Mouse (Mus musculus): ENCODE measurements around the gene 9430015G10Rik.

Gene 9430015G10Rik

GRCm38 (mm10) chr4:156109570-156110331 lies at the start of gene 9430015G10Rik:
TSS of gene 9430015G10Rik (plus strand) at chr4:156109982.
- peak; percentile 89 to 98 for DNase-seq (ENCODE audit: low spot score in 2 of 2)

GRCm38 (mm10) chr4:156063861-156064509 lies 45.8 kb upstream of the 9430015G10Rik start:
- no peak for DNase-seq (ENCODE audit: low spot score in 2 of 2)

- DNase-seq (ENCODE audit: low spot score in 2 of 2) = no peak
Measured at GRCm38 (mm10) chr4:156064510-156064897, 45.3 kb upstream of the 9430015G10Rik start.

- no peak for DNase-seq (ENCODE audit: low spot score in 2 of 2)
Measured at GRCm38 (mm10) chr4:156065156-156065894, 44.5 kb upstream of the 9430015G10Rik start.

- no peak for DNase-seq (ENCODE audit: low spot score in 2 of 2)
Measured at GRCm38 (mm10) chr4:156067256-156067949, 42.4 kb upstream of the 9430015G10Rik start.

GRCm38 (mm10) chr4:156069701-156070100 lies 40.1 kb upstream of the 9430015G10Rik start:
- no peak for DNase-seq (ENCODE audit: low spot score in 2 of 2)

GRCm38 (mm10) chr4:156070276-156070675 lies 39.5 kb upstream of the 9430015G10Rik start:
- no peak for DNase-seq (ENCODE audit: low spot score in 2 of 2)

- DNase-seq (ENCODE audit: low spot score in 2 of 2) = no peak
Measured at GRCm38 (mm10) chr4:156070716-156071115, 39.1 kb upstream of the 9430015G10Rik start.

GRCm38 (mm10) chr4:156076911-156077382 lies 32.8 kb upstream of the 9430015G10Rik start:
- no peak for DNase-seq (ENCODE audit: low spot score in 2 of 2)

- peak; percentile 67 to 73 for DNase-seq (ENCODE audit: low spot score in 2 of 2)
Measured at GRCm38 (mm10) chr4:156077499-156078301, 32.1 kb upstream of the 9430015G10Rik start.

GRCm38 (mm10) chr4:156082621-156083234 lies 27.1 kb upstream of the 9430015G10Rik start:
- no peak for DNase-seq (ENCODE audit: low spot score in 2 of 2)

- DNase-seq (ENCODE audit: low spot score in 2 of 2) = peak; percentile 76 to 84
Measured at GRCm38 (mm10) chr4:156083348-156083747, 26.4 kb upstream of the 9430015G10Rik start.

GRCm38 (mm10) chr4:156084096-156084879 lies 25.5 kb upstream of the 9430015G10Rik start:
- DNase-seq (ENCODE audit: low spot score in 2 of 2) = no peak

- no peak for DNase-seq (ENCODE audit: low spot score in 2 of 2)
Measured at GRCm38 (mm10) chr4:156085256-156085655, 24.5 kb upstream of the 9430015G10Rik start.

- DNase-seq (ENCODE audit: low spot score in 2 of 2) = no peak
Measured at GRCm38 (mm10) chr4:156087398-156088087, 22.2 kb upstream of the 9430015G10Rik start.

- DNase-seq (ENCODE audit: low spot score in 2 of 2) = no peak
Measured at GRCm38 (mm10) chr4:156091236-156091635, 18.5 kb upstream of the 9430015G10Rik start.

GRCm38 (mm10) chr4:156092765-156093164 lies 17.0 kb upstream of the 9430015G10Rik start:
- no peak for DNase-seq (ENCODE audit: low spot score in 2 of 2)

- DNase-seq (ENCODE audit: low spot score in 2 of 2) = no peak
Measured at GRCm38 (mm10) chr4:156093758-156094157, 16.0 kb upstream of the 9430015G10Rik start.

GRCm38 (mm10) chr4:156096191-156096590 lies 13.6 kb upstream of the 9430015G10Rik start:
- no peak for DNase-seq (ENCODE audit: low spot score in 2 of 2)

Measured in urinary bladder, adult 18-20 months (tissue).